Mouse (Mus musculus) Patski (cell line): ENCODE data around the gene Slc44a3. TPM values are rescaled to one million over a fixed set of nuclear protein-coding genes. Genes with fewer than 3 reads are reported as not detected.

Source experiments
- ATAC-seq: fragments of 100-300 bp; one replicate; pipeline ENCODE4 v1.8.0; 2021
- CTCF ChIA-PET: fragments of 350-600 bp; sonication (Branson Sonifier 250); formaldehyde crosslinking; loops from one replicate; lab custom pipeline; 2022; ENCODE audit warnings: inconsistent platforms; lab: Charles Lee
- POLR2A ChIA-PET: fragments of 350-600 bp; sonication (Branson Sonifier 250); formaldehyde crosslinking; loops from one replicate; lab custom pipeline; 2022; ENCODE audit warnings: antibody characterized with exemption, inconsistent platforms; lab: Charles Lee
- DNase-seq: peaks from one replicate; pipeline ENCODE4 v3.0.0-alpha.2; 2011; ENCODE audit warnings: low read depth, low spot score
- H3K27me3 ChIP-seq: fragments of 371-371 bp; one replicate; pipeline ENCODE4 v1.5.1; 2021
- CTCF ChIP-seq: fragments of 100-300 bp; IDR thresholded peaks from one replicate; pipeline ENCODE4 v1.5.1; 2021
- in situ Hi-C: fragments of 300-500 bp; cut with MboI; formaldehyde crosslinking; loops from 3 replicates; pipeline ENCODE4 v1.11.1; 2018; ENCODE audit warnings: low pct_unique_long_range_greater_than_20kb, mixed read lengths
- polyA plus RNA-seq: library from polyadenylated mRNA; unstranded; gene quantifications from one replicate; pipeline ENCODE4 v1.2.3, GENCODE M21; 2021

Gene Slc44a3
- polyA plus RNA-seq, 1 experiment from 2014 or later = 0.24 TPM

DNA sequence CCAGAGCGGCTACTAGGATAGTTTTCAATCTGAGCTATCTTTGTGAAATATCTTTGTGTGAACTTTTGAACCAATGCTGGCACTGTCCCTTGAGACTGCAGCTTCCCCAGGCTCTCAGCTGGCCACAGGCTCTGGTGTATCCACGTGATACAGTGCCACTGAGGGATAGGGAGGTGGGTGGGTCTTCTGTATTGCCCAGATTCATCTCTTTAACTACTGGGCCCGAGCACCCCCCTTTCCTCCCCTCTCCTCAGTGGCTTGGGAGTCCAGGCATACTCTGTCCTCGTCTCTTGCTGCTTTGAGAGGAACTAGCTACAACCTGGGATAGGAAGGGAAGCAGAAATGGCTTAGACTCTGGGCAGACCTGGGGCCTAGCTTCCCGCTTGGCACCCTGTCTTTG, 96.9 kb downstream of the Slc44a3 start:
- no peak for TF ChIP-seq CTCF
- no peaks in the 10 kb centered on the region for H3K27me3 ChIP-seq
- CTCF ChIA-PET = interaction anchor here (1.3 to 2.0 kb wide), 2 partner anchors 25 to 74 kb away, joined by 3 to 4 read pairs; no protein-coding TSS in a partner anchor
- DNase-seq = no peak
- POLR2A ChIA-PET = interaction anchor here (0.6 kb wide), 1 partner anchor 19 kb away, joined by 3 read pairs; no protein-coding TSS in a partner anchor
- ATAC-seq = no peak
- in situ Hi-C loops = no loop called here

DNA sequence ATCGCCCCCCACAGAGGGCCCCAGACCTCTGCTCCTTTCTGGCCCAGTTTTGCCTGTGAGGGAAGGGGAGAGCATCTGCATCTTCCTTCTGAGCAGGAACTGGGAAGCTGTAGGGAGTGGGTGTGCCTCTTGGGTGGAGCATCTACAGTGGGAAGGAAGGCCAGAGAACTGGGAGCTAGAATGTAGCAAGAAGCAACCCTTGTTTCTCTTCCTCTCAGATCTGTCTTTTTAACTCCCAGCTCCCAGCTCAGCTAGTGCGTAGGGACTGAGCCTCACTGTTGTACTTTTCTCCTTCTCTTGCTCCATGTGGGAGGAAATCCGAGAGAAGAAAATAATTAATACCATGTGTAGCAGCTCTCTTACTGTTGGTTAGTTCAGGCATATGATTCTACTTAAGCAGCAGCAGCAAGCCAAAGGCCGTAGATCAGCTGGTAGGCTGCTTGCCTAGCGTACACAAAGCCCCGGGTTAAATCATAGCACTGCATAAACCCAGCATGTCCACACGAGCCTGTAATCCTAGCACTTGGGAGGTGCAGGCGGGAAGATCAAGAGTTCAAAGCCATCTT, 98.2 kb downstream of the Slc44a3 start:
- POLR2A ChIA-PET = interaction anchor here (0.7 kb wide), 1 partner anchor 113 kb away, joined by 3 read pairs; no protein-coding TSS in a partner anchor
- CTCF ChIA-PET = interaction anchor here (1.3 to 2.0 kb wide), 3 partner anchors 11 to 66 kb away, joined by 4 to 5 read pairs (median 4); no protein-coding TSS in a partner anchor
- ATAC-seq (no peak), DNase-seq (no peak)
- no peak for TF ChIP-seq CTCF
- H3K27me3 ChIP-seq = no peaks in the 10 kb centered on the region
- in situ Hi-C loops = loop anchor here (5.0 kb wide), 1 partner anchor 68 kb away; no protein-coding TSS in a partner anchor

DNA sequence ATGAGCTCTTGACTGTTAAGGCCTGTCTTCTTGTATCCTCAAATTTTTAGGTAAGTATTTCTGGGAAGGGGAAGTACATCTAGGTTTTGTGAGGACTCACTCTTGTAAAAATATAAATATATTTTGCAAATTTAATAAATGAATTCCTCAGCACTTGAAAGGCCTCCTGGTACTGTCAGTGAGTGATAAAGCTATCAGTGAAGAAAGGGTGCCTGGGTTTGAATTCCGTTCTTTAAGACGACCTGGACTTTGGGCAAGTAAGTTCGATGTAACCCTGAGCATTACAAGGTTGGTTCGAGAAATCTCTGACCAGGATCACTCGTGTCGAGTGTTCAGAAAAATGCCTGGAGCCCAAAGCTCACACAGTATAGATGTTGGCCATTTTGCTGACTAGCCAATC, 98.8 kb downstream of the Slc44a3 start:
- TF ChIP-seq CTCF = no peak
- no peaks in the 10 kb centered on the region for H3K27me3 ChIP-seq
- DNase-seq = no peak
- ATAC-seq = no peak
- in situ Hi-C loops = loop anchor here (5.0 kb wide), 1 partner anchor 69 kb away; no protein-coding TSS in a partner anchor
- CTCF ChIA-PET = interaction anchor here (0.8 to 2.0 kb wide), 6 partner anchors 9 to 93 kb away, joined by 3 to 5 read pairs (median 4); no protein-coding TSS in a partner anchor
- POLR2A ChIA-PET = interaction anchor here (0.7 kb wide), 1 partner anchor 112 kb away, joined by 3 read pairs; no protein-coding TSS in a partner anchor

DNA sequence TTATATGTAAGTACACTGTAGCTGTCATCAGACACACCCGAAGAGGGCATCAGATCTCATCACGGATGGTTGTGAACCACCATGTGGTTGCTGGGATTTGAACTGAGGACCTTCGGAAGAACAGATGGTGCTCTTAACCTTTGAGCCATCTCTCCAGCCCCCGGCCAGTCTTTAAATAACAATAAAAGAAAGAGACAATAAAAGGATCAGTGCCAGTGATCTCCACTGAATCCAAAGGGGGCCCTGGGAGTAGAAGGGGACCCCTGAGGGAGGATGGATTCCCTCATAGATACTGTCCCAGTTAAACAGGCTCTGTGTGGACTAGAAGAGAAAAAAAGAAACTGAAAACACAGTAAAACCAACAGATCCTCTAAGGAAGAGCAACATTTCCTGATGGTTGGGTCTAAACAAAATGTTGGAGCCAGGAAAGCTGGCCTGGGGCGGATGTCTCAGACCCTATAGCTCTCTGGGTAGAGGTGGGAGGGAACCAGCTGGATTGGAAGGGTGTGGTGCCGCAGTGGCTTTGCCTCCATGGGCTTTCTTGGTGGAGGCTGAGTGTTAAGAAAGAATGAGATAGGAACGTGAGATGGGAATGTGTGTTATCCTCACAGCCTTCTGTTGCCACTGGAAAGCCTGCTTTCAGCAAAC, 101.8 kb downstream of the Slc44a3 start:
- no peak for TF ChIP-seq CTCF
- CTCF ChIA-PET = interaction anchor here (0.9 to 3.0 kb wide), 11 partner anchors 15 to 122 kb away, joined by 3 to 15 read pairs (median 4); no protein-coding TSS in a partner anchor
- no peaks in the 10 kb centered on the region for H3K27me3 ChIP-seq
- POLR2A ChIA-PET = interaction anchor here (1.0 kb wide), 1 partner anchor 73 kb away, joined by 3 read pairs; no protein-coding TSS in a partner anchor
- in situ Hi-C loops = loop anchor here (5.0 kb wide), 1 partner anchor 72 kb away; no protein-coding TSS in a partner anchor
- no peak for ATAC-seq
- DNase-seq = no peak

DNA sequence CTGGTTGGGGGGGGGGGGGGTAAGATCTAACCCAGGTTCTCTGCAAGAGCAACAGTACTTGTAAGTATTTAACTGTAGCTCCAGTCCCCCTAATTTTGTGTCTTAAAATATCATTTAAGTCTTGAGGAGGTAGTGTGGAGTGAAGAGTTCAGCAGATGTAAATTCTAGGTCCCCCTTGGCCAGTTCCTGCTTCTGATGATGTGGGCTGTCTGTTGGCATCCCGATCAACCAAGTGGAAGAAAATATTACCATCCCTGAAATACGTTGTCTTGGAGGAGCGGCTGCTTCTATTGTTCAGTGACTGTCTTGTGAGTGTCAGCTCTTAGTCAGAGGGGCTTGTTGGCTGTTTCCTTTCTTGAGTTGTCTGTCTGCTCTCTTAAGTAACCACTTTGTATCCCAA, 102.7 kb downstream of the Slc44a3 start:
- CTCF ChIA-PET = interaction anchor here (2.2 to 3.0 kb wide), 2 partner anchors 32 to 70 kb away, joined by 4 to 15 read pairs; no protein-coding TSS in a partner anchor
- no peak for TF ChIP-seq CTCF
- ATAC-seq (no peak), DNase-seq (no peak)
- H3K27me3 ChIP-seq = no peaks in the 10 kb centered on the region
- in situ Hi-C loops = loop anchor here (5.0 kb wide), 1 partner anchor 112 kb away; no protein-coding TSS in a partner anchor
- POLR2A ChIA-PET = interaction anchor here (0.6 kb wide), 1 partner anchor 21 kb away, joined by 3 read pairs; no protein-coding TSS in a partner anchor

DNA sequence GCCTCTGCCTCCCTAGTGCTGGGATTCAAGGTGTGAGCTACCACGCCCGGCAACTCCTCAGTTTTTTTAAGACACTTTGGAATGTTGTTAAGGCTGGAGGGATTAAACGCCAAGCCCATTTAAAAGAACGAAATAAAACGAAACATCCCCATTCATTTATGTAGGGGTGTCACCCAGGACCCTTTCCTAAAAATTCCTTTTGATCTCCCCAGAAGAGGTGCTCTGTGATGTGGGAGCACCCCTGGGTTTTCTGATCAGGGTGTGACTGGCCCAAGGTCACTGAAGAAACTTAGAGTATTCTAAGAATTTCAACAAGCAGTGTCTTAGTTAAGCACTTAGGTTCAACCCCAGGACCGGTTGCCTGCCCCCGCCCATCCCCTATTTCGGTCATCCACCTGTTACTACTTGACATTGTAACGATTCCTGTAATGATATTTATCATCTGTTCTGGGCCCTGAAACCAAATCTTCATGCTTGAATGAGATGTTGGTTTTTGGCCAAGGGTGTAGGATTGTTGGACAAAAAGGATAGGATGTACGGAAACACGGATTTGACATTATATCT, 103.4 kb downstream of the Slc44a3 start:
- ATAC-seq = no peak
- ChIA-PET CTCF (interaction anchor here (1.0 to 3.0 kb wide), 6 partner anchors 9 to 120 kb away, joined by 3 to 15 read pairs (median 6); no protein-coding TSS in a partner anchor), POLR2A (interaction anchor here (0.8 to 1.6 kb wide), 2 partner anchors 9 to 25 kb away, joined by 3 to 5 read pairs; no protein-coding TSS in a partner anchor)
- in situ Hi-C loops = loop anchor here (5.0 kb wide), 1 partner anchor 111 kb away; no protein-coding TSS in a partner anchor
- no peaks in the 10 kb centered on the region for H3K27me3 ChIP-seq
- TF ChIP-seq CTCF = no peak
- no peak for DNase-seq

DNA sequence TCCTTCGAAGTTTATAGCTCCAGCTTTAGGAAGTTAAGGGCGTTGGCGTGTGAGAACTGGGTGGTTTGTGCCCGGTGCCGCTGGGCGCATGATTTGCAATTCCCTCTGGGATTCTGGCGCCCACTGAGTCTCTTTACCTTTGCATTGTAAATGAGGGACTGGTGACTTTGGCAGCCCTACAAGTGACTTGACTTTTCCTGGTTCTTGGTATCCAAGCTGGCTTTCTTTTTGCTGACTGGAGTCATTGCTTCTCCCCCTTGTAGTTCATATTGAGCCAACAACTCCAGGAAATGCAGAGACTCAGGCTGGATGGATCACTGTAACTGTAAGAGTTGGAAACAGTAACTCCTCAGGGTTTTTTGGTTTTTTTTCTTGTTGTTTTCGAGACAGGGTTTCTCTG, 104.0 kb downstream of the Slc44a3 start:
- no peak for DNase-seq
- POLR2A ChIA-PET = interaction anchor here (0.6 to 3.6 kb wide), 7 partner anchors 9 to 118 kb away, joined by 3 to 19 read pairs (median 3); no protein-coding TSS in a partner anchor
- no peak for ATAC-seq

DNA sequence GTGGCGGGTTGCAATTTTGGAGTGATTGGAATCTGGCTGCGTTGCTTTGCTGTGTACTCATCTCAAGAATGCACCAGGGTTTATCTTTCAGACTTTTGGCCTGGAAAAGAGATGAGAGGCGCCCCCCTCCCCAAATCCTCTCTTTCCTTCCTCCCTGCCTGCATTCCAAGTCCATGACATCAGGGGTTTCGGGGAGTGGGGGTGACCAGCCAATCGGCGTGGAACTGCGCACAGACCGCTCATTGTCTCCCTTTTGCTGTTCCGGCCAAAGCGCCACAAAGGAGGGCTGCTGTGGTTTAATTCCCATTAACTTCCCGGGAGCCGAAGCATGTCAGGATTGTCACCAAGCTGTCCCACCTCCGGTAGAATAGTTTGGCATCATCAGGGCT, 104.7 kb downstream of the Slc44a3 start:
- DNase-seq (peak; percentile 56), ATAC-seq (peak; percentile 10)
- no peaks in the 10 kb centered on the region for H3K27me3 ChIP-seq
- in situ Hi-C loops = loop anchor here (5.0 kb wide), 1 partner anchor 110 kb away; no protein-coding TSS in a partner anchor
- CTCF ChIA-PET = interaction anchor here (0.9 to 2.2 kb wide), 6 partner anchors 10 to 118 kb away, joined by 3 to 13 read pairs (median 4); no protein-coding TSS in a partner anchor
- TF ChIP-seq CTCF = no peak
- POLR2A ChIA-PET = interaction anchor here (0.6 to 3.6 kb wide), 7 partner anchors 20 to 112 kb away, joined by 3 to 19 read pairs (median 4); no protein-coding TSS in a partner anchor

More for the DNA sequence above, 104.0 kb downstream of the Slc44a3 start:
- TF ChIP-seq CTCF = no peak
- H3K27me3 ChIP-seq = no peaks in the 10 kb centered on the region
- CTCF ChIA-PET = interaction anchor here (0.9 to 2.2 kb wide), 7 partner anchors 9 to 119 kb away, joined by 3 to 13 read pairs (median 4); no protein-coding TSS in a partner anchor
- in situ Hi-C loops = loop anchor here (5.0 kb wide), 1 partner anchor 111 kb away; no protein-coding TSS in a partner anchor
